Mouse (Mus musculus): ENCODE measurements around the gene Icam1. TPM values are rescaled to one million over a fixed set of nuclear protein-coding genes. Genes with fewer than 3 reads are reported as not detected.

The Icam1 gene
- 76.2 and 93.0 TPM in 2 replicates for polyA plus RNA-seq (2015; fragmentation: Nextera tagmentation; extraction: Ambion mirVana)

DNA sequence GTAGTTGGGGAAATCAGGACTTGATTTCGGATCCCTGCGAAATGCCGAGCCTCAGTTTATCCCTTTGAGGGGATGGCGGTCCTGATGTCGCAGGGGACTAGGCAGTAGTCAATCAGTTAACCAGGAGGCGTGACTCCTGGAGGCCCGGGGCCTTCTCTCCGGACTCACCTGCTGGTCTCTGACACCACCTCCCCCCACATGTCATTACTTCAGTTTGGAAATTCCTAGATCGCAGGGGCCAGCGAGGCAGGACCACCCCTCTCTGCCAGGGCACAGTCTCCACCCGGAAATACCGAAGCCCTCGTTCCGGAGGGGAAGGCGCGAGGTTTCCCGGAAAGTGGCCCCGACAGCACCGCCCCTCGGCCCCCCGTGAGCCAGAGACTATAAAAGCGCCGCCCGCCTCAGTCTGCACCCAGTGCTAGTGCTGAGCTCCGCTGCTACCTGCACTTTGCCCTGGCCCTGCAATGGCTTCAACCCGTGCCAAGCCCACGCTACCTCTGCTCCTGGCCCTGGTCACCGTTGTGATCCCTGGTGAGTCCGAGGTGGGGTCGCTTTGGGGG is at the start of gene Icam1:
Icam1 (plus strand) TSS at position 415 of the 560 bp plus-strand sequence.
- H3K27me3 ChIP-seq (ENCODE audit: control insufficient read depth, insufficient read depth, low read depth, low read length) = peaks cover 5% of the 10 kb centered on the region
- ATAC-seq (ENCODE audit: low read depth) = peak; percentile 62
- H3K9me3 ChIP-seq (ENCODE audit: control insufficient read depth, low read length) = no peaks in the 10 kb centered on the region
- peak within 1 kb of the TSS; percentile 62 for H3K4me3 ChIP-seq (ENCODE audit: low read length)
- 1% methylated on average over 30 of the region's 30 CpGs for WGBS
- H3K9ac ChIP-seq (ENCODE audit: low read length) = peak within 1 kb of the TSS; percentile 74
- H3K27ac ChIP-seq (ENCODE audit: low read length) = peak within 1 kb of the TSS; percentile 71
- H3K4me2 ChIP-seq (ENCODE audit: low read depth, low read length) = peak within 1 kb of the TSS; percentile 78
- H3K4me1 ChIP-seq (replicated peaks; ENCODE audit: control insufficient read depth, insufficient read depth, low read length) = peaks cover 22% of the 10 kb centered on the region
- H3K36me3 ChIP-seq (ENCODE audit: control insufficient read depth, insufficient read depth, low read length) = no peaks in the 10 kb centered on the region

- WGBS = 83% methylated on average over 3 of the region's 3 CpGs
- no peak overlapping the region for H3K4me2 ChIP-seq (ENCODE audit: low read depth, low read length)
- no peak for ATAC-seq (ENCODE audit: low read depth)
- H3K9me3 ChIP-seq (ENCODE audit: control insufficient read depth, low read length) = no peaks in the 10 kb centered on the region
- no peak overlapping the region for H3K9ac ChIP-seq (ENCODE audit: low read length)
- H3K4me3 ChIP-seq (ENCODE audit: low read length) = no peak overlapping the region
- no peak overlapping the region for H3K27ac ChIP-seq (ENCODE audit: low read length)
- no peaks in the 10 kb centered on the region for H3K27me3 ChIP-seq (ENCODE audit: control insufficient read depth, insufficient read depth, low read depth, low read length)
- H3K36me3 ChIP-seq (ENCODE audit: control insufficient read depth, insufficient read depth, low read length) = peaks cover 44% of the 10 kb centered on the region
- H3K4me1 ChIP-seq (replicated peaks; ENCODE audit: control insufficient read depth, insufficient read depth, low read length) = peaks cover 3% of the 10 kb centered on the region; the same call in 1 of the 2 replicates
Observed at GRCm38 (mm10) chr9:20966008-20966407, 49.8 kb upstream of the Icam1 start.

DNA sequence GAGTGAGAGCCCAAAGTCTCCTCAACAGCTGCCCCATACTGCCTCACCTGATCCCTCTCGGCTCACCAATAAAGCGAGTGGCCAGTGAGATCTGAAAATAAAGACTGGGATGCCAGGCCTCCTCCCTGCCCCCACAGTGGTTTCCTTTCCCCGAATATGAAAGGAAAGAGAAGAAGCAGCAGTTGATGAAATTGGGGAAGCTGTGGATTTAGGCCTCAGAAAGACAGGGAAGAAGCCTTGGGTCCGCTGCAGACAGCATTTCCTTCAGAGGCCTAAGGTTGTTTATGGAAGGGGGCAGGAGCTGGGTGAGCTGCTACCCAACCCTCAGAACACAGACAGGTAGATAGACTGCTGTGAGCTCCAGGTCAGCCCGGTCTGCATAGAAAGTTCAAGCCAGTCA is 49.0 kb upstream of the Icam1 start:
- Histone ChIP-seq H3K27me3 (ENCODE audit: control insufficient read depth, insufficient read depth, low read depth, low read length) (no peaks in the 10 kb centered on the region), H3K4me3 (ENCODE audit: low read length) (no peak overlapping the region), H3K27ac (ENCODE audit: low read length) (no peak overlapping the region), H3K36me3 (ENCODE audit: control insufficient read depth, insufficient read depth, low read length) (peaks cover 44% of the 10 kb centered on the region), H3K9ac (ENCODE audit: low read length) (no peak overlapping the region), H3K9me3 (ENCODE audit: control insufficient read depth, low read length) (no peaks in the 10 kb centered on the region), H3K4me2 (ENCODE audit: low read depth, low read length) (no peak overlapping the region), H3K4me1 (replicated peaks; ENCODE audit: control insufficient read depth, insufficient read depth, low read length) (peaks cover 8% of the 10 kb centered on the region)
- 85% methylated on average over 5 of the region's 5 CpGs for WGBS
- ATAC-seq (ENCODE audit: low read depth) = no peak

DNA sequence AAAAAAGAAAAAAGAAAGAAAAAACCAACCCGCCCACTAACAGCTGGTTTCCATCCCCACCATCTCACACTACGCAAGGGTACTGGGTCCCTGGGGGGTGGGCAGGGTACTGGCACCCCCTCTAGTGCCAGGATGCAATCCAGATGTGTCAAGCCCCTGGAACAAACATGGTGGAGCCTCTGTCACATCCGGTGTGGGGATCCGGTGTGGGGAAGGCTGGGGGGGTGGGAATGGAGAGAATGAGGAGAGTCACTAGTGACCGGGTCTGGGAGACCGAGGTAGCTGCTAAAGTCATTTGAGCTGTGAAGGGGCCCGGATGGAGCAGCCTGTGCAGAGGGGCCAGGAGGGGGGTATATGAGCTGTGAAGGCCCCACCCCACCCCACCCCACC is 44.0 kb upstream of the Icam1 start:
- peaks cover 43% of the 10 kb centered on the region for H3K4me1 ChIP-seq (replicated peaks; ENCODE audit: control insufficient read depth, insufficient read depth, low read length)
- no peaks in the 10 kb centered on the region for H3K9me3 ChIP-seq (ENCODE audit: control insufficient read depth, low read length)
- H3K9ac ChIP-seq (ENCODE audit: low read length) = peak overlapping the region; percentile 24
- H3K27ac ChIP-seq (ENCODE audit: low read length) = peak overlapping the region; percentile 94
- peak overlapping the region; percentile 18 for H3K4me3 ChIP-seq (ENCODE audit: low read length)
- WGBS = 40% methylated on average over 7 of the region's 7 CpGs
- ATAC-seq (ENCODE audit: low read depth) = peak; percentile 68
- peaks cover 25% of the 10 kb centered on the region for H3K36me3 ChIP-seq (ENCODE audit: control insufficient read depth, insufficient read depth, low read length)
- no peaks in the 10 kb centered on the region for H3K27me3 ChIP-seq (ENCODE audit: control insufficient read depth, insufficient read depth, low read depth, low read length)
- peak overlapping the region; percentile 83 for H3K4me2 ChIP-seq (ENCODE audit: low read depth, low read length)

DNA sequence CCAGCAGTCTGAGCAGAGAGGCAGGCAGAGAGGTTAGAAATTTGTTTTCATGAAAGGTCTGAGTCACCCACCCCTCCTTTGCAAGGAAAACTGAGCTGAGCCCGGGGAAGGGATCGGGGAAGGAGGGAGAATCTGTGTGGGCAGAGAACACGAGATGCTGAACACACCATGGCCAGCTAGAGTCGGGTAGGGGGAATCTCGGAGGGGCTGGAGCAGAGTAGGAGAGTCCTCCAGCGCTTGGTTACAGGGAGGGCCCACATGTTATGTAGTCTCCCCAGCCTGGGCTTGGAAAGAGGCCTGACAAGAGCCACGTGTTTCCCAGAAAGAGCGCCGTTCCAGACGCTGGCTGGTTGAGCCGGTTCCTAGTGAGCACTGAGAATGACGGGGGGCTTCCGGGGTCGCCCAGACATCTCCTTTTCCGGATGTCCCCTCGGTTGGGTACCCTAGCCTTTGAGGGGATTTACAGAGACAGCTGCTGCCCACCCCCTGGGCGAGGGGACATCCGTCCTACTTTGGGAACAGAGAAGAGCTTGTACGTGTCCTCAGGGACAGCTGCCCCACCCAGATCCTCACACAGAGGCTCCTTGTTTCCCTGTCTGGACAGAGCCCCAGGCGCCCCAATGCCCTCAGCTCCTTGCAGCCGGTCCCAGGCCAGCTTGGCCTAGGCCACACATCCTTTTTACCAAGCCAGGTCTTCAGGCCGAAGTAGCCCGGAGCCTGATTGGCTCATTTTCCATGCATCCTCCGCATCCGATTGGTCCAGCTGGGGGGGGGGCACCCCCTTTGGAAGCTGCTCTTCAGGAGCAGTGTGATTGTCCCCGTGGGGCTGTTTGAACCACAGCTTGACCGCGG is 43.4 kb upstream of the Icam1 start:
- Histone ChIP-seq H3K4me3 (ENCODE audit: low read length) (peak overlapping the region; percentile 18), H3K9ac (ENCODE audit: low read length) (peak overlapping the region; percentile 24), H3K27ac (ENCODE audit: low read length) (peak overlapping the region; percentile 94), H3K9me3 (ENCODE audit: control insufficient read depth, low read length) (no peaks in the 10 kb centered on the region), H3K36me3 (ENCODE audit: control insufficient read depth, insufficient read depth, low read length) (peaks cover 21% of the 10 kb centered on the region), H3K4me2 (ENCODE audit: low read depth, low read length) (peak overlapping the region; percentile 83), H3K4me1 (replicated peaks; ENCODE audit: control insufficient read depth, insufficient read depth, low read length) (peaks cover 48% of the 10 kb centered on the region), H3K27me3 (ENCODE audit: control insufficient read depth, insufficient read depth, low read depth, low read length) (no peaks in the 10 kb centered on the region)
- whole genome bisulfite sequencing = 28% methylated on average over 28 of the region's 28 CpGs
- ATAC-seq (ENCODE audit: low read depth) = peak; percentile 37

DNA sequence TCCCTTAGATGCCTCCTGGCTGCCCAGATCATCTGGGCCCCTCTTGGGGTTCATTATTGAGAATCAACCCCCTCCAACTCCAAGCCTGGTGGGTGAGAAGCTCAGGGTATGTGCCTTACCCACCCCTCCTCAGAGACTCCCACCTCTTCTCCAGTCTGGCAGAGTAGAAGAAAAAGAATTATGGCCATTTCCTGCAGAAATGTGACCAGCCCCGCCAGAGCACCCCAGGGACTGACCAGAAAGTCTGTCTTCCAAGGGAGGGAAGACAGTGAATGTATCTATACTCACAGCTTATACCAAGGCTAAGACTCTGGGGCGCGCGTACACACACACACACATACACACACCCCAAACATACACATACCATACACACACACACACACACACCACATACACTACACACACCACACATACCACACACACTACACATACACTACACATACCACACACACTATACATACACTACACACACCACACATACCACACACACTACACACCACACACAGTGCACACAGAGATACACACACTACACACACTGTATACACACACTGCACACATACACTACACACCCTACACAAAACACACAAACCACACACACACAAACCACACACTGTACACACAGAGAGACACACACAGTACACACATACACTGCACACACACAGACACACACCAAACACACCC is 42.6 kb upstream of the Icam1 start:
- H3K4me3 ChIP-seq (ENCODE audit: low read length) = peak overlapping the region; percentile 92
- 79% methylated on average over 4 of the region's 4 CpGs for WGBS

GRCm38 (mm10) chr9:20973682-20974075 is 42.1 kb upstream of the Icam1 start:
- 36% methylated on average over 6 of the region's 6 CpGs for WGBS
- peak overlapping the region; percentile 92 for H3K4me3 ChIP-seq (ENCODE audit: low read length)
- peaks cover 53% of the 10 kb centered on the region for H3K4me1 ChIP-seq (replicated peaks; ENCODE audit: control insufficient read depth, insufficient read depth, low read length)
- H3K9ac ChIP-seq (ENCODE audit: low read length) = peak overlapping the region; percentile 24
- ATAC-seq (ENCODE audit: low read depth) = no peak
- peak overlapping the region; percentile 94 for H3K27ac ChIP-seq (ENCODE audit: low read length)
- peak overlapping the region; percentile 83 for H3K4me2 ChIP-seq (ENCODE audit: low read depth, low read length)
- no peaks in the 10 kb centered on the region for H3K9me3 ChIP-seq (ENCODE audit: control insufficient read depth, low read length)
- H3K36me3 ChIP-seq (ENCODE audit: control insufficient read depth, insufficient read depth, low read length) = peaks cover 9% of the 10 kb centered on the region; the same call in 1 of the 2 replicates
- H3K27me3 ChIP-seq (ENCODE audit: control insufficient read depth, insufficient read depth, low read depth, low read length) = no peaks in the 10 kb centered on the region

More for the DNA sequence above, 42.6 kb upstream of the Icam1 start:
- Histone ChIP-seq H3K27ac (ENCODE audit: low read length) (peak overlapping the region; percentile 94), H3K4me2 (ENCODE audit: low read depth, low read length) (peak overlapping the region; percentile 83), H3K27me3 (ENCODE audit: control insufficient read depth, insufficient read depth, low read depth, low read length) (no peaks in the 10 kb centered on the region), H3K36me3 (ENCODE audit: control insufficient read depth, insufficient read depth, low read length) (peaks cover 13% of the 10 kb centered on the region), H3K9me3 (ENCODE audit: control insufficient read depth, low read length) (no peaks in the 10 kb centered on the region), H3K4me1 (replicated peaks; ENCODE audit: control insufficient read depth, insufficient read depth, low read length) (peaks cover 48% of the 10 kb centered on the region), H3K9ac (ENCODE audit: low read length) (peak overlapping the region; percentile 24)
- ATAC-seq (ENCODE audit: low read depth) = no peak

GRCm38 (mm10) chr9:20975431-20976215 is 40.2 kb upstream of the Icam1 start:
- WGBS = under 1% methylated on average over 45 of the region's 45 CpGs
- peak overlapping the region; percentile 99 for H3K9ac ChIP-seq (ENCODE audit: low read length)
- H3K27me3 ChIP-seq (ENCODE audit: control insufficient read depth, insufficient read depth, low read depth, low read length) = no peaks in the 10 kb centered on the region
- ATAC-seq (ENCODE audit: low read depth) = peak; percentile 60
- H3K9me3 ChIP-seq (ENCODE audit: control insufficient read depth, low read length) = no peaks in the 10 kb centered on the region
- peaks cover 57% of the 10 kb centered on the region for H3K4me1 ChIP-seq (replicated peaks; ENCODE audit: control insufficient read depth, insufficient read depth, low read length)
- H3K36me3 ChIP-seq (ENCODE audit: control insufficient read depth, insufficient read depth, low read length) = no peaks in the 10 kb centered on the region
- H3K4me2 ChIP-seq (ENCODE audit: low read depth, low read length) = peak overlapping the region; percentile 83
- H3K4me3 ChIP-seq (ENCODE audit: low read length) = peak overlapping the region; percentile 92
- H3K27ac ChIP-seq (ENCODE audit: low read length) = peak overlapping the region; percentile 99
